Mouse (Mus musculus) small intestine, adult 2 months (tissue): Measurements from ENCODE around the gene Zcchc10.

Experiments used
- CTCF ChIP-seq: fragments of 200-500 bp; IDR thresholded peaks from 2 replicates; pipeline ENCODE4 v1.5.1; 2012; ENCODE audit warnings: low read depth, mild to moderate bottlenecking, control low read depth, inconsistent platforms, low read length, moderate library complexity, mixed read lengths; ENCODE audit not compliant: insufficient replicate concordance, insufficient read length; ENCODE audit errors: extremely low read depth
- POLR2A ChIP-seq: fragments of 200-500 bp; IDR thresholded peaks from 2 replicates; pipeline ENCODE4 v1.6.1; 2012; ENCODE audit warnings: low read depth, mild to moderate bottlenecking, control low read depth, inconsistent platforms, low read length, moderate library complexity

GRCm38 (mm10) chr11:53337684-53338083 lies 13.2 kb downstream of the Zcchc10 start:
- TF ChIP-seq CTCF (no peak), POLR2A (no peak)
